Mouse (Mus musculus): Measurements from ENCODE around the gene Gdf3. TPM values are rescaled to one million over a fixed set of nuclear protein-coding genes. Genes with fewer than 3 reads are reported as not detected.

The Gdf3 gene
- total RNA-seq, 1 experiment from 2014 or later = 5.4 TPM

- no peak for ATAC-seq (replicated peaks in 1 of 2; ENCODE audit: insufficient read depth in 1 of 2, low FRiP score in 2 of 2, low TSS enrichment in 1 of 2, low read depth in 1 of 2, poor library complexity in 2 of 2, severe bottlenecking in 2 of 2)
Observed at GRCm38 (mm10) chr6:122609377-122609728, 534 bp downstream of the Gdf3 start.

DNA sequence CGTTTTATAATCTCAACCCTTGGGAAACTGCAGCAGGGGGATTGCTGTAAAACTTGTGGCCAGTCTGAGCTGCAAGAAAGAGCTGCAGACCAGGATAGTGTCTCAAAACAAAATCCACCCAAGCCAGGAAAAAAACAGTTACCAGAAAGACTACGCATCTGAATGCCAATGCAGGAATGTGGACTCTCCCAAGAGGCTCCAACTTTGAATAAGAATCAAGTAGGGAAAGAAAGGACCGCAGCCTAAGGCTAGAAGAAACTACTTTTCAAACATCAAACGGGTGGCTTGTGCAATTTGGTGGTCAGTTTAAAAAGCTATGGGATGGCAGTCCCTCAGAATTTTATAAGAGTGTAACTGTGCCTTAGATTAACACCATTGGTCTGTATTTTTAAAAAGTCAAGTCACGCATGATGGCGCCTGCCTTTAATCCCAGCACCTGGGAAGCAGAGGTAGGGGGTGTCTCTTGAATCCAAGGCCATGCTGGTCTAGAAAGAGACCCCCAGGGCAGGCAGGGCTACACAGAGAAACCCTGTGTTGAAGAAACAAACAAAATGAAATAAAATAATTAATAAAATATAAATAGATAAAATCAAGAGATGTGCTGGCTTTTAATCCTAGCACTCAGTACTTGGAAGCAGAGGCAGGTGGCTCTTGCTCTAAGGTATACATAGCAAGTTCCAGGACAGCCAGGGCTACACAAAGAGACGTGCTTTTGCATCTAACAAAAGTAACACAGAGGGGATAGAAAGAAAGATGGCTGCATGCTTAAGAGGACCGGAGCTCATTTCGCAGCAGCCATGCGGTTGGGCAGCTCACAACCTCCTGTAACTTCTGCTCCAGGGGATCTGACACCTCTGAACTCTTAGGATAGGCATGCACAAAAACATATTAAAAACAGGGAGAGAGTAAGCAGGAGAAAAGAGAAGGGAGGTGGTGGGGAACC is 1.2 kb downstream of the Gdf3 start:
- no peak for ATAC-seq (replicated peaks in 1 of 2; ENCODE audit: insufficient read depth in 1 of 2, low FRiP score in 2 of 2, low TSS enrichment in 1 of 2, low read depth in 1 of 2, poor library complexity in 2 of 2, severe bottlenecking in 2 of 2)

GRCm38 (mm10) chr6:122607700-122608099 is 2.2 kb downstream of the Gdf3 start:
- no peak for ATAC-seq (replicated peaks in 1 of 2; ENCODE audit: insufficient read depth in 1 of 2, low FRiP score in 2 of 2, low TSS enrichment in 1 of 2, low read depth in 1 of 2, poor library complexity in 2 of 2, severe bottlenecking in 2 of 2)

- no peak for ATAC-seq (replicated peaks in 1 of 2; ENCODE audit: insufficient read depth in 1 of 2, low FRiP score in 2 of 2, low TSS enrichment in 1 of 2, low read depth in 1 of 2, poor library complexity in 2 of 2, severe bottlenecking in 2 of 2)
Observed at GRCm38 (mm10) chr6:122606661-122607060, 3.2 kb downstream of the Gdf3 start.

- ATAC-seq (replicated peaks in 1 of 2; ENCODE audit: insufficient read depth in 1 of 2, low FRiP score in 2 of 2, low TSS enrichment in 1 of 2, low read depth in 1 of 2, poor library complexity in 2 of 2, severe bottlenecking in 2 of 2) = no peak
Observed at GRCm38 (mm10) chr6:122605483-122605882, 4.4 kb downstream of the Gdf3 start.

DNA sequence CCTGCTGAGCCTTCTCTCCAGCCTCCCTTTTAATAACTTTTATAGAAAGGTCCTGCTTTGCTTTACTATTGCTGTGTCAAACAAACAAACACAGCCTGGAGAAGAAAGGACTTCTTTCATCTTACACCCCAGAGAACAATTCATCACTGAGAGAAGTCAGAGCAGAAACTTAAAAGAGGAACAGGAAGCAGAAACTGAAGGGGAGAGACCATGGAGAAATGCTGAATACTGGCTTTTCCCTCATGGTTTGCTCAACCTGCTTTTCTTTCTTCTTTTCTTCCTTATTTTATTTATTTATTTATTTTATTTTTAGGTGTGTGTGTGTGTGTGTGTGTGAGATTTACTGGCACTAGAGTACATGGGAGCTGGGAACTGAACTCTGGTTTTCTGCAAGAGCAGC is 5.6 kb downstream of the Gdf3 start:
- peak; percentile 23 to 38; a peak in 3 of 4 replicates for ATAC-seq (replicated peaks in 1 of 2; ENCODE audit: insufficient read depth in 1 of 2, low FRiP score in 2 of 2, low TSS enrichment in 1 of 2, low read depth in 1 of 2, poor library complexity in 2 of 2, severe bottlenecking in 2 of 2)

DNA sequence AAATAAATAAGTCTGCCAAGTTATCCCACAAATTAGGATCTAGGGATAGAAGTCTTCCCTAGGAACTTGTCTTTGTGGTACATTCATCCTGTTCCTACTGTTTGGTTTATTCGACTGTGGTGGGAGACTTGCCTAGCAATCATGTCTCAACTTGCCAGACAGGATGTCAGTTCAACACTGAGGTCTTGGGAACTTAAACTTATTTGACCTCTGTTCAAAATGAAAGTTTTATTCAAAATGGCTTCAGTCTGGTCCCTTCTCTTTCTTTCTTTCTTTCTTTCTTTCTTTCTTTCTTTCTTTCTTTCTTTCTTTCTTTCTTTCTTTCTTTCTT is 6.9 kb downstream of the Gdf3 start:
- ATAC-seq (replicated peaks in 1 of 2; ENCODE audit: insufficient read depth in 1 of 2, low FRiP score in 2 of 2, low TSS enrichment in 1 of 2, low read depth in 1 of 2, poor library complexity in 2 of 2, severe bottlenecking in 2 of 2) = no peak; a peak in 1 of 4 replicates

- peak; percentile 96 to 97 for ATAC-seq (replicated peaks in 1 of 2; ENCODE audit: insufficient read depth in 1 of 2, low FRiP score in 2 of 2, low TSS enrichment in 1 of 2, low read depth in 1 of 2, poor library complexity in 2 of 2, severe bottlenecking in 2 of 2)
Observed at GRCm38 (mm10) chr6:122602242-122602991, 7.5 kb downstream of the Gdf3 start, which contains the start of gene Apobec1. Gene Apobec1, minus strand, starts transcription at chr6:122602444.

DNA sequence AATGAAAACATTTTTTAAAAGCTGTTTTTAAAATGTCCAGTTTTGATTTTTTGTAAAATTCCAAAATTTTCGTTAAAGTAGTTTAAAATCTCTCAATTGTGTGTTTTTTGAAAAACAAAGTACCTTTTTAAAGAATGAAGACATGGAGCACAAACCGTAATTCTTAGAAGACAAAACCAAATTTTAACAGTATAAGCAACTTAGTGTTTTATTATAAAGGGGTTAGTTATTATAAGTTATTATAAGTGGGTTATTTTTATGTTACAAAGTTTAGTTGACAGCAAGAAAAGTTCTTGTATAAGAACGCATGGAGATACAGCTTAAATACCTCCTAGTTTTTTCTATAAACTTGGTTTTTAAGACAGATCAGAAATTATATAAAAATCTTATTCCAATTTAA is 8.3 kb downstream of the Gdf3 start:
- ATAC-seq (replicated peaks in 1 of 2; ENCODE audit: insufficient read depth in 1 of 2, low FRiP score in 2 of 2, low TSS enrichment in 1 of 2, low read depth in 1 of 2, poor library complexity in 2 of 2, severe bottlenecking in 2 of 2) = no peak

DNA sequence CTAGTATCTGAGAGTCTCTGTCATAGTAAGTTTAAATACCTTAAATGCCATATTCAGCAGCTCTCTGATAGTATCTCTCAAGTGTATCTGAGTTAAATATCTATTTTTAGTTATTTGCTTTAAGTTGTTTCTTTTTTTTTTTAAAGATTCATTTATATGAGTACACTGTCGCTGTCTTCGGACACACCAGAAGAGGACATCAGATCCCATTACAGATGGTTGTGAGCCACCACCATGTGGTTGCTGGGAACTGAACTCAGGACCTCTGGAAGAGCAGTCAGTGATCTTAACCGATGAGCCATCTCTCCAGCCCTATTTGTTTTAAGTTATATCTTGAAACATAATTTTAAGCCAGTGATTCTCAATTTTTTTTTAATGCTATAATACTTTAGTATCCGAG is 8.9 kb downstream of the Gdf3 start:
- ATAC-seq (replicated peaks in 1 of 2; ENCODE audit: insufficient read depth in 1 of 2, low FRiP score in 2 of 2, low TSS enrichment in 1 of 2, low read depth in 1 of 2, poor library complexity in 2 of 2, severe bottlenecking in 2 of 2) = no peak

DNA sequence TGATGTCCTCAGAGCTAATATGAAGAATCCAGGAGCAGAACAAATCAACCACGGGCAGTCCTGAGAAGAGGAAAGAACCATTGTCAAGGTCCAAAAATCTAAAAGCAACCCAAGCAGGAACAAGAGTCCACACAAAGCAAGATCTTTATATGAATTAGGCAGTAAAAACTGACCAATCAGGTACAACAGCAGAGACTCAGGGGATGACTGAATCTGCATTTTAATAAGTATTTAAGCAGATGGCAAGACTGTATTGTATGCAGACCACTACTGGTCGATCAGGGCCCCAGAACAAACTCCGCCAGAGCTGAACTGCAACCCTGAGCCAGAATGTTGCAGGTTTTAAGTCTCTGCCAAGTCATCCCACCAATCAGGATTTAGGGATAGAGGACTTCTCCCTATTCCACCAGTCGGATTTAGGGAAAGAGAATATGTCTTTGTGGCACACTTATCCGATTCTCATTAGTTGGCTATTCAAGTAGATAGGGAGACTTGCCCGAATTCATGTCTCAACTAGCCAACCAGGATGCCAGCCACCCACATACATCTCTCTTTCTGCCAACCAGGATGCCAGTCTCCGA is 9.7 kb downstream of the Gdf3 start:
- ATAC-seq (replicated peaks in 1 of 2; ENCODE audit: insufficient read depth in 1 of 2, low FRiP score in 2 of 2, low TSS enrichment in 1 of 2, low read depth in 1 of 2, poor library complexity in 2 of 2, severe bottlenecking in 2 of 2) = no peak

GRCm38 (mm10) chr6:122599054-122599737 is 10.7 kb downstream of the Gdf3 start:
- no peak for ATAC-seq (replicated peaks in 1 of 2; ENCODE audit: insufficient read depth in 1 of 2, low FRiP score in 2 of 2, low TSS enrichment in 1 of 2, low read depth in 1 of 2, poor library complexity in 2 of 2, severe bottlenecking in 2 of 2)

- no peak for ATAC-seq (replicated peaks in 1 of 2; ENCODE audit: insufficient read depth in 1 of 2, low FRiP score in 2 of 2, low TSS enrichment in 1 of 2, low read depth in 1 of 2, poor library complexity in 2 of 2, severe bottlenecking in 2 of 2)
Observed at GRCm38 (mm10) chr6:122598436-122598835, 11.5 kb downstream of the Gdf3 start.

- no peak for ATAC-seq (replicated peaks in 1 of 2; ENCODE audit: insufficient read depth in 1 of 2, low FRiP score in 2 of 2, low TSS enrichment in 1 of 2, low read depth in 1 of 2, poor library complexity in 2 of 2, severe bottlenecking in 2 of 2)
Observed at GRCm38 (mm10) chr6:122598014-122598413, 11.9 kb downstream of the Gdf3 start.

DNA sequence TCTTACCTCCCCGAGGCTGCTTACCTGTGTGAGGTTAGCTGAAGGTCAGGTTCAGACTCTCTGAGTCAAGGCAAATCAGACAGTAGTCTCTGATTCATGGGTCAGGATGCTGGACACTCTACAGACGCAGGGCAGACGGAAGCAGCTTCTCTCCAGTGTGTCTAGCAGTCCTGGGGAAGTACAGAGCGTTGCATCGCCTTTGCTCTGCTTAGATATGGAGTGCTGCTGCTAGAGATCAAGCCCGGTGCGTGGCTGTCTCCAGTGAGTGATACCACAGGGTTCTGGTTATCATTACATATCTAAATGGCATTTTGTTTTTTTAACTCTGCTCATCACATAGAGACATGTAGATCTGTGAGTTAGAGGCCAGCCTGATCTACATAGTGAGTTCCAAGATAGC is 13.3 kb downstream of the Gdf3 start:
- no peak for ATAC-seq (replicated peaks in 1 of 2; ENCODE audit: insufficient read depth in 1 of 2, low FRiP score in 2 of 2, low TSS enrichment in 1 of 2, low read depth in 1 of 2, poor library complexity in 2 of 2, severe bottlenecking in 2 of 2)

- ATAC-seq (replicated peaks in 1 of 2; ENCODE audit: insufficient read depth in 1 of 2, low FRiP score in 2 of 2, low TSS enrichment in 1 of 2, low read depth in 1 of 2, poor library complexity in 2 of 2, severe bottlenecking in 2 of 2) = peak; percentile 70 to 77
Observed at GRCm38 (mm10) chr6:122595637-122596036, 14.2 kb downstream of the Gdf3 start.

- no peak for ATAC-seq (replicated peaks in 1 of 2; ENCODE audit: insufficient read depth in 1 of 2, low FRiP score in 2 of 2, low TSS enrichment in 1 of 2, low read depth in 1 of 2, poor library complexity in 2 of 2, severe bottlenecking in 2 of 2)
Observed at GRCm38 (mm10) chr6:122592905-122593304, 17.0 kb downstream of the Gdf3 start.
